Mouse (Mus musculus): ENCODE measurements around the gene Plekho2. TPM values are rescaled to one million over a fixed set of nuclear protein-coding genes. Genes with fewer than 3 reads are reported as not detected.

Plekho2 gene
- polyA plus RNA-seq, 1 experiment from 2014 or later: 18.6 TPM

- peaks cover 65% of the 10 kb centered on the region for H3K36me3 ChIP-seq
- 88% methylated on average over 5 of the region's 5 CpGs for WGBS
- H3K27ac ChIP-seq: no peak overlapping the region
- no peaks in the 10 kb centered on the region for H3K27me3 ChIP-seq
- ATAC-seq (ENCODE audit: insufficient number of reproducible peaks, low FRiP score, low TSS enrichment, low read depth): no peak
- H3K4me1 ChIP-seq: peaks cover 11% of the 10 kb centered on the region; the same call in 1 of the 2 replicates
- no peak overlapping the region for H3K4me2 ChIP-seq
- no peak overlapping the region for H3K9ac ChIP-seq
- H3K9me3 ChIP-seq: no peaks in the 10 kb centered on the region
- H3K4me3 ChIP-seq: no peak overlapping the region
These were observed 16.8 kb downstream of the Plekho2 start for GRCm38 (mm10) chr9:65563073-65563472.

DNA sequence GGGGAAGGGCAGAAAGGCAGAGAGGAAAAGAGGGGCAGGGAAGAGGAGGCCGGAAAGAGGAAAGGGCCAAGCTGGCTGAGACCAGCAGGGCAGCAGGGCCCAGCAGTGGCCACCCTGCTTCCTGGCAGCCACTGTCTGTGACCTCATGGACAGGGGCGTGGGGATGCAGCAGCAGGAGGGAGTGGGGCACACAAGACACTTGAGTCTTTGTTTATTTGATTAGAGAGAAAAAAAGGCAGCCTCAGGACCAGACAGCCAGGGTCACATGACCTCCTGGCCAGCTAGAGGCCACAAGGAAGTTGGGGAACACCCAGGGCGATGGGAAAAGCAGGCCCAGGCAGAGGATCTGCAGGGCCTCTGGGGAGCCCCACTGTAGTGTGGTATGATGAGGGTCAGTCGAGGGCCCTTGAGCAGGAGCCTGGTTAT is 17.7 kb downstream of the Plekho2 start:
- no peaks in the 10 kb centered on the region for H3K9me3 ChIP-seq
- no peak overlapping the region for H3K27ac ChIP-seq
- no peak overlapping the region for H3K4me3 ChIP-seq
- H3K36me3 ChIP-seq: peaks cover 64% of the 10 kb centered on the region
- peaks cover 11% of the 10 kb centered on the region; the same call in 1 of the 2 replicates for H3K4me1 ChIP-seq
- no peak overlapping the region for H3K9ac ChIP-seq
- no peak for ATAC-seq (ENCODE audit: insufficient number of reproducible peaks, low FRiP score, low TSS enrichment, low read depth)
- WGBS: 52% methylated on average over 4 of the region's 4 CpGs
- no peaks in the 10 kb centered on the region for H3K27me3 ChIP-seq
- no peak overlapping the region for H3K4me2 ChIP-seq

DNA sequence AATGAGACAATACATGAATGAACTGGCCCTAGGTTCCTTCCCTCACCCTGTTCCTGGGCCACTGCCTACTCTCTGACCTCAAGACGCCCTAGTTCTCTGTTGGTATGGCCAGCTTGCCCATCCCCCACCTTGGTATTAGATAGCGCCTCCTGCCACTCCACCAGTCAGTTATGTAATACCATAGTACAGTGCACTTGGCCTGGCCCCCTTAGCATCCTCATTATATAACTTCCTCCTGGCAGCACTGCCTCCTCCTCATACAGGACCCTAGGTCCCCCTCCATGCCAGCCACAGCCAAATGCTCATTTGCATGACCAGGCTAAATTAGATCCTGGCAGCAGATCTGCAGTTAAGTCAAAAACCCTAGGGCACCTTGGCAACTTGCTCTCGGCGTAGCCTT is 18.8 kb downstream of the Plekho2 start:
- no peaks in the 10 kb centered on the region for H3K27me3 ChIP-seq
- no peak overlapping the region for H3K4me2 ChIP-seq
- no peak overlapping the region for H3K27ac ChIP-seq
- peaks cover 65% of the 10 kb centered on the region for H3K36me3 ChIP-seq
- H3K9me3 ChIP-seq: no peaks in the 10 kb centered on the region
- no peak for ATAC-seq (ENCODE audit: insufficient number of reproducible peaks, low FRiP score, low TSS enrichment, low read depth)
- WGBS: 83% methylated on average over 4 of the region's 4 CpGs
- no peak overlapping the region for H3K9ac ChIP-seq
- peaks cover 11% of the 10 kb centered on the region; the same call in 1 of the 2 replicates for H3K4me1 ChIP-seq
- no peak overlapping the region for H3K4me3 ChIP-seq

- H3K9ac ChIP-seq: no peak overlapping the region
- WGBS: 49% methylated on average over 6 of the region's 6 CpGs
- peaks cover 69% of the 10 kb centered on the region for H3K36me3 ChIP-seq
- no peak overlapping the region for H3K27ac ChIP-seq
- no peak overlapping the region for H3K4me3 ChIP-seq
- H3K4me2 ChIP-seq: no peak overlapping the region
- ATAC-seq (ENCODE audit: insufficient number of reproducible peaks, low FRiP score, low TSS enrichment, low read depth): no peak
- no peaks in the 10 kb centered on the region for H3K9me3 ChIP-seq
- peaks cover 28% of the 10 kb centered on the region for H3K4me1 ChIP-seq
- H3K27me3 ChIP-seq: no peaks in the 10 kb centered on the region
These were observed 21.0 kb downstream of the Plekho2 start for GRCm38 (mm10) chr9:65558806-65559205.

GRCm38 (mm10) chr9:65556979-65557378 is 22.9 kb downstream of the Plekho2 start:
- Histone ChIP-seq H3K4me1 (peaks cover 25% of the 10 kb centered on the region), H3K36me3 (peaks cover 56% of the 10 kb centered on the region), H3K9ac (no peak overlapping the region), H3K9me3 (no peaks in the 10 kb centered on the region), H3K4me3 (no peak overlapping the region), H3K27me3 (no peaks in the 10 kb centered on the region), H3K27ac (no peak overlapping the region), H3K4me2 (no peak overlapping the region)
- 96% methylated on average over 5 of the region's 5 CpGs for WGBS
- ATAC-seq (ENCODE audit: insufficient number of reproducible peaks, low FRiP score, low TSS enrichment, low read depth): no peak

DNA sequence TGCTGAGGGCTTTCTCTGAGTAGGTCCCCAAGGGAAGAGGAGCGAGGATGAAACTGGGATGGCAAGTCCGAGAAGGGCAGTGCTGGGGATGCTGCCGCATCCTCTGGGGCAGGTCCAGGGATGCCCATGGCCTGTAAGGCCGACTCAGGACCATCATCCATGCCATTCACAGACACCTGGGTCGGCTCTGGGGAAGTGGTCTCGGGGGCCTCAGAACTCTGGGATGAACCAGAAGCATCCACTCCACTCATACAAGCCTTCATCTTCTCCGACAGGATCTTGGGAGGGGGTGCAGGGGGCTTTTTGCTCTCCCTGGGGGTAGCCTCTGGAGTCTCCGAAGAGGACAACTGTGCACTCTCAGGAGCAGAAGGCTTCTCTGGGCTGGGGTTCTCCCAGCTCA is 23.5 kb downstream of the Plekho2 start:
- H3K9ac ChIP-seq: no peak overlapping the region

GRCm38 (mm10) chr9:65555621-65556020 is 24.2 kb downstream of the Plekho2 start:
- 70% methylated on average over 4 of the region's 4 CpGs for WGBS
- no peaks in the 10 kb centered on the region for H3K27me3 ChIP-seq
- peak overlapping the region; percentile 38; the same call in 1 of the 2 replicates for H3K27ac ChIP-seq
- H3K9ac ChIP-seq: no peak overlapping the region
- H3K4me3 ChIP-seq: no peak overlapping the region
- peaks cover 26% of the 10 kb centered on the region for H3K4me1 ChIP-seq
- H3K36me3 ChIP-seq: peaks cover 51% of the 10 kb centered on the region
- H3K4me2 ChIP-seq: no peak overlapping the region
- no peaks in the 10 kb centered on the region for H3K9me3 ChIP-seq
- no peak for ATAC-seq (ENCODE audit: insufficient number of reproducible peaks, low FRiP score, low TSS enrichment, low read depth)

More for the DNA sequence above, 23.5 kb downstream of the Plekho2 start:
- Histone ChIP-seq H3K36me3 (peaks cover 51% of the 10 kb centered on the region), H3K4me2 (no peak overlapping the region), H3K9me3 (no peaks in the 10 kb centered on the region), H3K4me3 (no peak overlapping the region), H3K27me3 (no peaks in the 10 kb centered on the region), H3K4me1 (peaks cover 21% of the 10 kb centered on the region), H3K27ac (no peak overlapping the region)
- 95% methylated on average over 8 of the region's 8 CpGs for WGBS
- no peak for ATAC-seq (ENCODE audit: insufficient number of reproducible peaks, low FRiP score, low TSS enrichment, low read depth)

DNA sequence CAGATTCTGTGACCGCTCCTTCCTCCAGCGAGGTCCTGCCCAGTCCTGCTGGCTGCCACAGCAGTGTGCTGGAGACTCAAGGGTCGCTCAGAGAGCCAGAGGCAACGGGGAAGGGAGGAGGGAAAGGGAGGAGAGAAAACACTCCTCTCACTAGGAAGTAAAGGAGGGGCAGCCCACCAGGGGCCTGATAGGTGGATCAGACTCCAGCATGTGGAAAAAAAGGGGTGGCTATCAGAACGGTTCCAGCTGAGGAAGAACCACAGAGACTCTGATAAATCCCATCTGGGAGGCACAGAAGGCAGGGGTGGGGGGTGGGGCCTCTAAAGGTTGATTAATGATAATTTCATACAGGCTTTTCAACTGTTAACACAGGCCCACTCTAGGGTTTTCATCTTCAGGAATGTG is 24.8 kb downstream of the Plekho2 start:
- Histone ChIP-seq H3K27ac (peak overlapping the region; percentile 54), H3K4me2 (no peak overlapping the region), H3K27me3 (no peaks in the 10 kb centered on the region), H3K9me3 (no peaks in the 10 kb centered on the region), H3K4me3 (no peak overlapping the region), H3K9ac (no peak overlapping the region), H3K4me1 (peaks cover 33% of the 10 kb centered on the region), H3K36me3 (peaks cover 47% of the 10 kb centered on the region)
- ATAC-seq (ENCODE audit: insufficient number of reproducible peaks, low FRiP score, low TSS enrichment, low read depth): no peak
- WGBS: 11% methylated on average over 5 of the region's 5 CpGs

GRCm38 (mm10) chr9:65552711-65553110 is 27.1 kb downstream of the Plekho2 start:
- Histone ChIP-seq H3K4me2 (no peak overlapping the region), H3K27ac (no peak overlapping the region), H3K9me3 (no peaks in the 10 kb centered on the region), H3K4me1 (peaks cover 45% of the 10 kb centered on the region), H3K9ac (no peak overlapping the region), H3K4me3 (no peak overlapping the region), H3K27me3 (no peaks in the 10 kb centered on the region), H3K36me3 (peaks cover 29% of the 10 kb centered on the region)
- 91% methylated on average over 2 of the region's 2 CpGs for WGBS
- no peak for ATAC-seq (ENCODE audit: insufficient number of reproducible peaks, low FRiP score, low TSS enrichment, low read depth)

DNA sequence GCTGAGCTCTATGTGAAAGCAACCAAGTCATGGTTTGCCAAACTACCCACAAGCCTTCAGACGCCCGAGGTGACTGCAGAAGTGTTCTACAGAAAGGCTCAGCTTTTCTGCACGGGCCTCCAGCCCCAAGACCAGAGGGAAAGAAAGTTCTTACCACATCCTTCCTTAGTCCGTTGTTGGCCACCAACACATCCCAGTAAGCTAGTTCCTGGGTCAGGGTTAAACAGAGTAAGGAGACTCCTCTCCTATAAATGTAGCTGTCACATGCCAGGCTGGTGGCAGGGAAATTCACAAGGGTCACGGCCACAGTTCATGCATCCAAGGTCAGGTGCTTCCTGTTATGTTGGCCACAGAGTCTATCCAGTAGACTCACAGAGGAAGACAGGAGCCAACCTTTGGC is 27.7 kb downstream of the Plekho2 start:
- 88% methylated on average over 5 of the region's 5 CpGs for WGBS
- no peaks in the 10 kb centered on the region for H3K27me3 ChIP-seq
- H3K27ac ChIP-seq: peak overlapping the region; percentile 92; the same call in 1 of the 2 replicates
- no peak overlapping the region for H3K4me2 ChIP-seq
- H3K4me3 ChIP-seq: no peak overlapping the region
- H3K36me3 ChIP-seq: peaks cover 27% of the 10 kb centered on the region
- peaks cover 47% of the 10 kb centered on the region for H3K4me1 ChIP-seq
- H3K9ac ChIP-seq: no peak overlapping the region
- H3K9me3 ChIP-seq: no peaks in the 10 kb centered on the region
- ATAC-seq (ENCODE audit: insufficient number of reproducible peaks, low FRiP score, low TSS enrichment, low read depth): no peak

DNA sequence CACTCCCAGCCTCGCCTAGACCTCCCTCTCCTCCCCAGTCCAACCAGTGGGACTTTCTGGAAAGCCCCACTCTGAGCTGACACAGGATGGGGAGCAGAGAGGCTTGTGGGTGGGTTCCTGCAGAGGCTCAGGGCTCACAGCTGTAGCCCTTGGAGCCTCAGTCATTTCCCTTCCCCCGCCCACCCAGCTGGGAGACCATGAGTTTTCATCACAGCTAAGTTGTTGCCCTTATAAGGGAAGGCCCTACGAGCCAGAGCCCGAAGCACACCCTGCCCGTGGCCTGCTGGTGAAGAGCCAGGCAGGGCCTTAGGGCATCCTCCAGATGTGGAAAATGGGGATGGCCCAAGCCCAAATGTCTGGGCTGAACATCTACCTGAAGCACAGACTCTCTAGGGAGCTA is 28.8 kb downstream of the Plekho2 start:
- peak overlapping the region; percentile 92 for H3K27ac ChIP-seq
- H3K36me3 ChIP-seq: peaks cover 16% of the 10 kb centered on the region
- peak; percentile 83 for ATAC-seq (ENCODE audit: insufficient number of reproducible peaks, low FRiP score, low TSS enrichment, low read depth)
- no peaks in the 10 kb centered on the region for H3K9me3 ChIP-seq
- no peak overlapping the region for H3K9ac ChIP-seq
- no peaks in the 10 kb centered on the region for H3K27me3 ChIP-seq
- no peak overlapping the region for H3K4me2 ChIP-seq
- H3K4me1 ChIP-seq: peaks cover 54% of the 10 kb centered on the region
- H3K4me3 ChIP-seq: no peak overlapping the region
- WGBS: 8% methylated on average over 5 of the region's 5 CpGs

DNA sequence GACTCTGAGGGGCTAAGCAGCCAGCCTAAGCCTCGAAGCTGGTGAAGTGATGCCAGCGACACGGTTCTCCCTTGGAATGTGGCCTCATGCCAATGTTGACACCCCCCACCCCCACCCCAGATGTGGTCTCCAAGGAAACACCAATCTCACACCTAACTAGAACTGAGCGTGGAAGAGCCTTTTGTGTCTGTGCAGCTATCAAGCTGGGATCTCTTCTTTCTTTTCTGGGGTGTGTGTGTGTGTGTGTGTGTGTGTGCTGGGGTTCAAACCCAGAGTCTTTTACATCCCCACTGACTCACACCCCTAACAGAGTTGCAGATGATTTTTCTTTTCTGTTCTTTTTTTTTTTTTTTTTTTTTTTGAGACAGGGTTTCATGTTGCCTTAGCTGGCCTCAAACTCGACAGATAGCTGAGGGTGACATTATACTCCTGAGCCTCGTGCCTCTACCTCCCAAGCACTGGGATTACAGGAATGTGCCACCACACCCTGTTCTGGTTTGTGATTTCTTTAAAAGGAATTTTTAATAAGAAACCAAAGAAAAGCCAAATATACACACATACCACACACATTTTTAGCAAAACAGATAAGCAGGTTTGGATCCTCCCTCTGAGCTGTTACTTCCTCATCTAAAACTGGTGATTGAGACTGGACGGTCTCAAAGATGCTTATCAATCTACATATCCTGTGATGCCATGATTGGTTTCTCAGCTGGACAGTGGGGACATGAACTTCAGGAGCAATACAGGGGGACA is 29.6 kb downstream of the Plekho2 start:
- Histone ChIP-seq H3K36me3 (peaks cover 9% of the 10 kb centered on the region), H3K9me3 (no peaks in the 10 kb centered on the region), H3K27ac (peak overlapping the region; percentile 92), H3K4me1 (peaks cover 56% of the 10 kb centered on the region), H3K4me2 (no peak overlapping the region), H3K4me3 (no peak overlapping the region), H3K27me3 (no peaks in the 10 kb centered on the region), H3K9ac (no peak overlapping the region)
- no peak for ATAC-seq (ENCODE audit: insufficient number of reproducible peaks, low FRiP score, low TSS enrichment, low read depth)
- WGBS: 19% methylated on average over 7 of the region's 7 CpGs
